Mouse (Mus musculus): ENCODE data around the gene 2010300C02Rik.
"Not testable (repeated sequence)": the region's sequence is repeated elsewhere in the genome, so short reads cannot be mapped to it uniquely, and the experiment has no call there.

2010300C02Rik gene

GRCm38 (mm10) chr1:37719761-37720640, at the start of gene 2010300C02Rik:
Gene 2010300C02Rik, minus strand, starts transcription at chr1:37720085.
- peak; percentile 82 for DNase-seq

- DNase-seq = no peak
These were observed 39.5 kb upstream of the 2010300C02Rik start for GRCm38 (mm10) chr1:37759407-37759806.

GRCm38 (mm10) chr1:37744650-37745259, 24.9 kb upstream of the 2010300C02Rik start:
- no peak for DNase-seq

- peak; percentile 4 for DNase-seq
These were observed 22.9 kb upstream of the 2010300C02Rik start for GRCm38 (mm10) chr1:37742602-37743270.

GRCm38 (mm10) chr1:37742126-37742525, 22.2 kb upstream of the 2010300C02Rik start:
- DNase-seq = no peak

- DNase-seq = no peak
These were observed 20.4 kb upstream of the 2010300C02Rik start for GRCm38 (mm10) chr1:37740161-37740802.

- DNase-seq = no peak
These were observed 19.0 kb upstream of the 2010300C02Rik start for GRCm38 (mm10) chr1:37738895-37739294.

- DNase-seq = no peak
These were observed 17.2 kb upstream of the 2010300C02Rik start for GRCm38 (mm10) chr1:37737045-37737444.

- DNase-seq = no peak
These were observed 16.0 kb upstream of the 2010300C02Rik start for GRCm38 (mm10) chr1:37735932-37736331.

GRCm38 (mm10) chr1:37734841-37735240, 15.0 kb upstream of the 2010300C02Rik start:
- DNase-seq = no peak

GRCm38 (mm10) chr1:37729353-37729752, 9.5 kb upstream of the 2010300C02Rik start:
- no peak for DNase-seq

GRCm38 (mm10) chr1:37728053-37728452, 8.2 kb upstream of the 2010300C02Rik start:
- no peak for DNase-seq

GRCm38 (mm10) chr1:37727186-37727585, 7.3 kb upstream of the 2010300C02Rik start:
- DNase-seq = no peak

GRCm38 (mm10) chr1:37726426-37726825, 6.5 kb upstream of the 2010300C02Rik start:
- no peak for DNase-seq

GRCm38 (mm10) chr1:37725880-37726279, 6.0 kb upstream of the 2010300C02Rik start:
- no peak for DNase-seq

- no peak for DNase-seq
These were observed 1.2 kb upstream of the 2010300C02Rik start for GRCm38 (mm10) chr1:37721092-37721491.

GRCm38 (mm10) chr1:37719030-37719723, 708 bp downstream of the 2010300C02Rik start:
- DNase-seq = no peak

GRCm38 (mm10) chr1:37718516-37718915, 1.4 kb downstream of the 2010300C02Rik start:
- no peak for DNase-seq

GRCm38 (mm10) chr1:37717415-37718195, 2.3 kb downstream of the 2010300C02Rik start:
- no peak for DNase-seq

- not testable (repeated sequence) for DNase-seq
These were observed 7.5 kb downstream of the 2010300C02Rik start for GRCm38 (mm10) chr1:37712357-37712737.

GRCm38 (mm10) chr1:37711596-37712356, 8.1 kb downstream of the 2010300C02Rik start:
- DNase-seq = no peak
